Mouse (Mus musculus) heart, postnatal 0 days (tissue): ENCODE measurements around the gene Trim67.

ENCODE experiments used
- CTCF ChIP-seq: IDR thresholded peaks from 2 replicates; pipeline ENCODE4 v1.5.1; 2016; ENCODE audit warnings: antibody characterized with exemption, control low read depth, low read depth
- EP300 ChIP-seq: IDR thresholded peaks from 2 replicates; pipeline ENCODE4 v1.6.1; 2016; ENCODE audit warnings: antibody characterized with exemption, low read depth

DNA sequence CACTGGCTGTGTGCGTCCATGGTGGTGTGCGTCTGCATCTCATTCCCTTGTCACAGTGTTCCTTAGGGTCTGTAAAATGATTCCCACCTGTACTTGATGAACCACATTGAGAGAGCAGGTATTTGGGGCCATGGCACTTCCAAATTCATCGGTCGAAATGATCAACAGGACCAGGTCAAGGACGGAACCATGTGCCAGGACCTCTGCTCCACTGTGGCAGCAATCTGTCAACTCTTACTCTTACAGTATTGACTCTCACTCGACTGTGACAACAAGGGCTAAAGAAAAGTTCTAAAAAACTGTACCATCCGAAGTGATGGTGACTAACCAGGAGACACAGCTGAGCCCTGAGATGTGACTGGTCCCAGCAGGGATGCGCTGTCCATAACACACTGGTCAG, 37.4 kb upstream of the Trim67 start:
- TF ChIP-seq CTCF (no peak), EP300 (no peak)
